Mouse (Mus musculus): ENCODE results near the gene Nup210l. TPM values are rescaled to one million over a fixed set of nuclear protein-coding genes. Genes with fewer than 3 reads are reported as not detected.
"Not testable (repeated sequence)": the region's sequence is repeated elsewhere in the genome, so short reads cannot be mapped to it uniquely, and the experiment has no call there.

Gene Nup210l
- polyA plus RNA-seq, 1 experiment = not detected

DNA sequence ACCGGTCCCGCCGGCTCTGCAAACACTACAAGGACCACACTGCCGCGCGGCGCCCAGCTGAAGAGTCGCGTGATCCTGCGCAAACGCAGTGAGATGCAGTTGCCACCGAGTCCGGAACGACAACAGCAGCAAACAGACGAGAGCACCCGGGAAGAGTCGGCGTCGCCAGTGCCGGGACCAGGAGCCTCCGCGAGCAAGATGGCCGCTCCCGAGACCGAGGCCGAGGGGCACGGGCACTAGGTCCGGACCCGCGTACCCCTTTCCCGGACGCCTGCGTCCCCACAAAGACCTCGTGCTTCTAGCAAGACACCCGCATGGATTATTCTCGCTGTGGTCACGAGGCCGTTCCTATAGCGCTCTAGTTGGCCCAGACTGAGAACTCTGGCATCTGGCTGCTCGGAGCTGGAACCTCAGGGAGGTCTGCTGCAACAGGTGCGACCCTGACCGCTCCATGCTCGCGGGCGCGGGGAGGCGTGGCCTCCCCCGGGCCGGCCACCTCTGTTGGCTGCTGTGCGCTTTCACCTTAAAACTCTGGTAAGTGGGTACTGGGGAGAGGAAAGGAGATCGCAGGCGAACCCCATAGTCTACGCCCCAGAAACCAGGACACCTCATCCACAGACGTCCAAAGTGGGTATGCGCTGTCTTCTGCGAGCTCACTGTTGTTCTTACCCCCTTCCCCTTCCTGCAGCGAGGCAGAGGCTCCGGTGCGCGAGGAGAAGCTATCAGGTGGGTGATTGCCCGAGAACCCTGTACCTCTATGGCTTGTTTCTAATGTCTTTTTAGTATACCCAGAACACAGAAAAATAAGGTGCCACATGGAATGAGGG is 127.8 kb downstream of the Nup210l start, which contains the start of gene Jtb:
Gene Jtb (plus strand): TSS at position 91 of the 827 bp plus-strand sequence.
- Histone ChIP-seq H3K27me3 (replicated peaks) (no peaks in the 10 kb centered on the region), H3K36me3 (replicated peaks; ENCODE audit: low read length) (peaks cover 30% of the 10 kb centered on the region), H3K4me3 (replicated peaks) (peak within 1 kb of the TSS; percentile 96), H3K4me1 (peaks cover 16% of the 10 kb centered on the region; the same call in 1 of the 2 replicates), H3K9me3 (no peaks in the 10 kb centered on the region)
- TF ChIP-seq FLI1 (IDR thresholded peaks at IDR 0.05; ENCODE audit: low read length) (no peak), GATA1 (IDR thresholded peaks at IDR 0.05; ENCODE audit: borderline replicate concordance, low read length) (no peak)

DNA sequence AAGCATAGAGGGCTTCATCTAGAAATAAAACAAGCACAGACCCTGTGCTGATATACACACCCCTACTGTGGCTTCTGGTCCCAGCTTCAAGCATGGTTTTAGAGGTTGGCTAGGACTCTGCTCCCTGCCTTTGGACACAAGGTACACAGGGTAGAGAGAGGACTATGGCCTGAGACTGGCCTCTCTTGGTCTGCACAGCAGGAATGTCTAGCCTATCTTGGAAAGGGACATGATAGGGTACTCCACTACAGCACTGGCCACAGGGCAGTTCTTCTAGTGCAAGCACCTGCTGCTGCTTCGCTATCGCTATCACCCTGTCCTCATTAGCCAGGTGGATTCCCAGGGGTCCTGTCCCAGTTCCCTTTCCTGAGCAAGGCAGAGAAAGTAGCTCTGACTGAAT is 137.3 kb downstream of the Nup210l start:
- H3K4me1 ChIP-seq = peaks cover 34% of the 10 kb centered on the region
- no peak overlapping the region for H3K4me3 ChIP-seq (replicated peaks)
- TF ChIP-seq FLI1 (IDR thresholded peaks at IDR 0.05; ENCODE audit: low read length) (no peak), GATA1 (IDR thresholded peaks at IDR 0.05; ENCODE audit: borderline replicate concordance, low read length) (no peak)

DNA sequence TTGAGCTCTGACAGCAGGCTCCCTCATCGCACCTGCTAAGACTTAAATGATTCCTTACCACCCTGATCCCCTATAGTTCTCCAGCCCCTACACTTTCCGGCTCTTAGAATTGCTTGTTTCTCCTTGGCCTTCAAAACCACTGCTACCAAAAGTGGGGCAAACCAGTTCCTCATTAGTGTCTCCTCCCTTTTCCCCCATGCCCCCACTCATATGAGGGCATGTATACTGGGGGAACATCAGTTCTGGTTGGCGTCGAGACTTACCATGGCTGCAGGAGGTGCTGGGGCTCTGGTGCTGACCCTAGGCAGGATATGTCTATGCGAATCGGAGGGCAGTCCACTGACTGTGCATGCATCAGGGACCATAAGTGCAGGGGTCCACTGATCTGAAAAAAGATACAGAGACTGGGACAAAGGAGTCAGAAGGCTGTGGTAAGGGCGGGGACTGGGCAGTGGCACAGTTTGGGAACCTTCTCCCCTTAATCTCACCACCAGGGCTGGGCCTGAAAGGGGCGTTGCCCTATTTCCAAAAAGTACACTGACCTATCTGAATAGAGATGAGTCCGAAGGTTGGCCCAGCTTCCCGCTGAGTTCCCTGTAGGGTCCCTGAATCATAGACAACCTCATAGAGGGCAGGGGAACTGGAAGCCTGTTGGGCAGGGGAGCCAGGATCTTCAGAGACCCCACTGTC is 137.9 kb downstream of the Nup210l start:
- no peak for TF ChIP-seq GATA1 (IDR thresholded peaks at IDR 0.05; ENCODE audit: borderline replicate concordance, low read length)
- no peak for TF ChIP-seq FLI1 (IDR thresholded peaks at IDR 0.05; ENCODE audit: low read length)
- Histone ChIP-seq H3K9me3 (no peaks in the 10 kb centered on the region), H3K4me1 (peaks cover 39% of the 10 kb centered on the region)

More for the DNA sequence above, 137.3 kb downstream of the Nup210l start:
- H3K9me3 ChIP-seq = no peaks in the 10 kb centered on the region
- H3K36me3 ChIP-seq (replicated peaks; ENCODE audit: low read length) = peaks cover 9% of the 10 kb centered on the region
- peaks cover 3% of the 10 kb centered on the region for H3K27me3 ChIP-seq (replicated peaks)

DNA sequence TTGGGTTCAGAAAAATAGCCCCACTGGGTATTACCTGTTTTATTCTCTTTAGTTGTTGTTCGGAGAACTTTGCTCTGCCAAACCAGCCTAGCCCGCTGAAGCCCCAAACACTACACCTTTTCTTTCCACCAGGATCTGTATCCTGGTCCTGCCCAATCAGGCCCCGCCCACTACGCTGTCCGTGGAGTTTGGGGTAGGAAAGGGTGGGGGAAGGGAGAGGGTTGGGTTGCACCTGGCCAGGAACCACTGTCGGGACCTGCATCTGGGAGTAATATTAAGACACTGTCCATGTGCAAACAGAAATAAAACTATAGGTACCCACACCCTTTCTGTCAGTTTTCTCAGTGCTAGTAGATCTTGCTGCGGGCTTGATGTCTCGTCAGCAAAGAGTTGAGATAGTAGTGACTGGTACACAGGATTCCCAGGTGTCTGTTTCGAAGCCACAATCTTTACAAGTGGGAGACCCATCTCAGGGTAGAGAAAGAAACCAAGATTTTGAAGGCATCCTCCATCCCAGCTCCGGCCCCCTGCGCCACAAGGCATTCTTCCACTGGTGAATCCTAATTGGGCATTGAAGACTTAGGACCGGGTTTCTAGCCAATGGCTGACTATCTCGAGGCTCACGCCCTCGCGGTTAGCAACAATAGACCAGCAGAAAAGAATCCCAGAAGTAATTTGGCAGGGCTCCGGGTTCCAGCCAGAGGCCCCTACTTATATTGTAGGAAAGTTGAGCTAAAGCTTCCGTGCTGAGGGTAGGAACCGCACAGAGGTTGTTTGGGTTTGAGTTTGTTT is 139.2 kb downstream of the Nup210l start, which contains the start of gene Creb3l4:
Gene Creb3l4 (minus strand): TSS at position 529 of the 792 bp plus-strand sequence.
- no peaks in the 10 kb centered on the region for H3K9me3 ChIP-seq
- no peak for TF ChIP-seq FLI1 (IDR thresholded peaks at IDR 0.05; ENCODE audit: low read length)
- TF ChIP-seq GATA1 (IDR thresholded peaks at IDR 0.05; ENCODE audit: borderline replicate concordance, low read length) = no peak
- H3K36me3 ChIP-seq (replicated peaks; ENCODE audit: low read length) = no peaks in the 10 kb centered on the region
- H3K4me3 ChIP-seq (replicated peaks) = no peak within 1 kb of the TSS
- H3K27me3 ChIP-seq (replicated peaks) = peaks cover 3% of the 10 kb centered on the region
- peaks cover 43% of the 10 kb centered on the region for H3K4me1 ChIP-seq

More for the DNA sequence above, 137.9 kb downstream of the Nup210l start:
- H3K4me3 ChIP-seq (replicated peaks) = no peak overlapping the region
- H3K36me3 ChIP-seq (replicated peaks; ENCODE audit: low read length) = peaks cover 5% of the 10 kb centered on the region
- H3K27me3 ChIP-seq (replicated peaks) = peaks cover 3% of the 10 kb centered on the region

DNA sequence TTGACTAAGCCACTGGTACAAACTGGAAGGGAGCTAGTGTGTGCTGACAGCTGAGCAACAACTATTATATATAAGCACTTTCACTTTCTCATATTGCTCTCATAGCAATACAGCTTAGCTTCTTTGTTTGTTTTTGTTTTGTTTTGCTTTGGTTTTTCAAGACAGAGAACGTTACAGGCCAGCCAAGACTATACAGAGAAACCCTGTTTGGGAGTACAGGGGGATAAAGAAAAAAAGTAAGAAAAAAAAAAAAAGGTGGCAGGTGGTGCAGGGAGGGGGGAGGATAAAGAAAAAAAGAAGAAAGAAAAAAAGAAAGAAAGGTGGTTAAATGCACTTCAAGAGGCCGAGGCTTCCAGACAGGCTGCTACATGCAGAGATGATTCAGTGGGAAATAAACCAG is 141.5 kb downstream of the Nup210l start:
- Histone ChIP-seq H3K9me3 (no peaks in the 10 kb centered on the region), H3K36me3 (replicated peaks; ENCODE audit: low read length) (peaks cover 11% of the 10 kb centered on the region), H3K4me3 (replicated peaks) (peak overlapping the region; percentile 33), H3K27me3 (replicated peaks) (no peaks in the 10 kb centered on the region), H3K4me1 (peaks cover 56% of the 10 kb centered on the region)
- TF ChIP-seq GATA1 (IDR thresholded peaks at IDR 0.05; ENCODE audit: borderline replicate concordance, low read length) (no peak), FLI1 (IDR thresholded peaks at IDR 0.05; ENCODE audit: low read length) (no peak)

DNA sequence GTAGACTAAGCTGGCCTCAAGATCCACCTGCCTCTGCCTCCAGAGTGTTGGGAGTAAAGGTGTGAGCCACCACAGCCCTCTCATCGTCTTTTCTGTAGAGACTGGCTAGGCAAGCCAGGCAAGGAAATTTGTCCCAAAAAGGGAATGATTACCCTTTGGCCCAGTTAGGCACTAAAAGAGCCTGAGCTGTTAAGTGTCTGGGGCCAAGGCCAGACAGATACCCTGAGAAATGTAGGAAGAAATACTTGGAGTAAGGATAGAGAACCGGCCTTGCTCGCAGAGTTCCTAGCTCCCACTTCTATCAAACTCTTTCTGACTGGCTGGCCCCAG is 143.7 kb downstream of the Nup210l start:
- H3K36me3 ChIP-seq (replicated peaks; ENCODE audit: low read length) = peaks cover 26% of the 10 kb centered on the region
- peaks cover 57% of the 10 kb centered on the region for H3K4me1 ChIP-seq
- H3K9me3 ChIP-seq = no peaks in the 10 kb centered on the region
- no peak for TF ChIP-seq FLI1 (IDR thresholded peaks at IDR 0.05; ENCODE audit: low read length)
- no peak for TF ChIP-seq GATA1 (IDR thresholded peaks at IDR 0.05; ENCODE audit: borderline replicate concordance, low read length)
- peak overlapping the region; percentile 98 for H3K4me3 ChIP-seq (replicated peaks)
- H3K27me3 ChIP-seq (replicated peaks) = no peaks in the 10 kb centered on the region

DNA sequence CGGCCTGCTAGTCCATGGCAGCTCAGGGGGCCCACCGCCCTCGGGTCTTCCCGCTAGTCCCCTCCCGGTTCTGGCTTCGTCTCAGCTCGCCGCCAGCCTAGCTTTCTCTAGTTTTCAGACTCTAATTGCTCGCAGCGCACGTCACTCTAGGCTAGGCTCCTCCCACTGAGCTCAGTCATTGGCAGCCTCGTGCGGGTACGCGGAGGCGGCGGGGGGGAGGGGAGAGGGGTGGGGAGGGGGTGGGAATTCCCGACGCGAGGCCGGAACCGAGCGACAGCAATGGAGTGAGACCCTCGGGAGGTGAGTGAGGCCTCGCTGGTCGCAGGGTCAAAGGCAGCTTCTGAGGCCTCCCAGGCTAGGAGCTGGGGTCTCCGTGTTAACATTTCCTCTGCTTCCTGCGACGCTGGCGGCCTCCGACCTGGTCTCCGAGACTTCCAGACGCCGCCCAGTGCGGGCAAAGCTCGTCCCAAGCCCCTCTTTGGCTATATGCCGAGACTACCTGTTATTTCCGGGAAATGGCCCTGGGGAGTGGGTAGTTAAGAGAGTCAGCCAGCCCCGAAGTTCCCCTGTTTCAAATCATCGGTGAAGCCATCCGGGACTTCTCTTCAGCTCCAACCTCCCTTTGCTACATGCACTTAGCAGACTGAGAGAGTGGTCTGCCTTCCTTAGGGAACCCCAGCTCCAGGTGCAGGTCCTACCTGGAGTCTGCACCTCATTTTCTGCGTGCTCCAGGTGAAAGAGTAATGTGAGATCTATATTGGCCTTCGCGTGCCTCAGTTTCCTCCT is 144.2 kb downstream of the Nup210l start, which contains the start of gene Slc39a1:
Gene Slc39a1 (plus strand): TSS at position 213 of the 786 bp plus-strand sequence.
- no peak for TF ChIP-seq FLI1 (IDR thresholded peaks at IDR 0.05; ENCODE audit: low read length)
- TF ChIP-seq GATA1 (IDR thresholded peaks at IDR 0.05; ENCODE audit: borderline replicate concordance, low read length) = no peak
- Histone ChIP-seq H3K27me3 (replicated peaks) (no peaks in the 10 kb centered on the region), H3K4me3 (replicated peaks) (peak within 1 kb of the TSS; percentile 98), H3K9me3 (no peaks in the 10 kb centered on the region), H3K4me1 (peaks cover 57% of the 10 kb centered on the region), H3K36me3 (replicated peaks; ENCODE audit: low read length) (peaks cover 26% of the 10 kb centered on the region)

DNA sequence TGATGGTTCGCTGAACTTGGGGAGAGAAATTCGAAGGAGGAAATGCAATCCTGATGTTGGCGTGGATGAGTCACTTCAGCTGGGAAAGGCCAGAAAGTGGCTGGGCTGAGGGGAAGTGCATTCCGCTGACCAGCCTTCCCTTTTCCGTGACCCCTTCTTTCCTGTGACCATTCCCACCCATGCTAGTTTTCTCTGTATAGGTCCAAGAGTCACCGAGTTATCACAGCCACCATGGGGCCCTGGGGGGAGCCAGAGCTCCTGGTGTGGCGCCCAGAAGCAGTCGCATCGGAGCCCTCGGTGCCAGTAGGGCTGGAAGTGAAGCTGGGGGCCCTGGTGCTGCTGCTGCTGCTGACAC is 144.8 kb downstream of the Nup210l start:
- H3K27me3 ChIP-seq (replicated peaks) = no peaks in the 10 kb centered on the region
- TF ChIP-seq FLI1 (IDR thresholded peaks at IDR 0.05; ENCODE audit: low read length) (no peak), GATA1 (IDR thresholded peaks at IDR 0.05; ENCODE audit: borderline replicate concordance, low read length) (no peak)
- H3K4me3 ChIP-seq (replicated peaks) = peak overlapping the region; percentile 98
- H3K36me3 ChIP-seq (replicated peaks; ENCODE audit: low read length) = peaks cover 26% of the 10 kb centered on the region
- peaks cover 53% of the 10 kb centered on the region for H3K4me1 ChIP-seq
- no peaks in the 10 kb centered on the region for H3K9me3 ChIP-seq

DNA sequence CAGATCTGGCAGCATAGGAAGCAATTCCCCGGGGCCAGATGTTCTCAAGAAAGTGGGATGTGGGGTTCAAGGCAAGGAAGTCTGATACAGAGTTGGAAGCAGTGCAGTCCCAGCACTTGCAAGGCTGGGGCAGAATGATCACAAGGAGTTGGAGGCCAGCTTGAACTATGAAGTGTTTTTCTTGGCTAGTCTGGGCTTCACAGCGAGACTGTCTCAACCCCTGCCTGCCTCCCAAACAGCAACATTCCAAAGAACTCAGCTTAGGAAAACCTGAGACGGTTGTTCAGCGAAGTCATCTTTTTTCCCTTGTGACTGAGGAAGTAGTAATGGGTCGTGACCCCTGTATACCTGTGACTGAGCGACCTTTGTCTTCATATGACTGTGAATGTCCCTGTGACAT is 146.9 kb downstream of the Nup210l start:
- peaks cover 27% of the 10 kb centered on the region for H3K36me3 ChIP-seq (replicated peaks; ENCODE audit: low read length)
- H3K27me3 ChIP-seq (replicated peaks) = no peaks in the 10 kb centered on the region
- TF ChIP-seq FLI1 (IDR thresholded peaks at IDR 0.05; ENCODE audit: low read length) (no peak), GATA1 (IDR thresholded peaks at IDR 0.05; ENCODE audit: borderline replicate concordance, low read length) (no peak)
- H3K4me1 ChIP-seq = peaks cover 49% of the 10 kb centered on the region
- no peak overlapping the region for H3K4me3 ChIP-seq (replicated peaks)
- no peaks in the 10 kb centered on the region for H3K9me3 ChIP-seq

DNA sequence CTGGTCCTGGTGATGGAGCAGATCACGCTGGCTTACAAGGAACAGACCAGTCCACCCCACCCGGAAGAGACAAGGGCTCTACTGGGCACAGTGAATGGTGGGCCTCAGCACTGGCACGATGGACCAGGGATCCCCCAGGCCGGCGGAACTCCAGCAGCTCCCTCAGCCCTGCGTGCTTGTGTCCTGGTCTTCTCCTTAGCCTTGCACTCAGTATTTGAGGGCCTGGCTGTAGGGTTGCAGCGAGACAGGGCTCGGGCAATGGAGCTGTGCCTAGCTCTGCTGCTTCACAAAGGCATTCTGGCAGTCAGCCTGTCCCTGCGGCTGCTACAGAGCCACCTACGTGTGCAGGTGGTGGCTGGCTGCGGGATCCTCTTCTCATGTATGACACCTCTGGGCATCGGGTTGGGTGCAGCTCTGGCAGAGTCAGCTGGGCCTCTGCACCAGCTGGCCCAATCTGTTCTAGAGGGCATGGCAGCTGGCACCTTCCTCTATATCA is 147.8 kb downstream of the Nup210l start:
- peaks cover 51% of the 10 kb centered on the region for H3K4me1 ChIP-seq
- not testable (repeated sequence) for H3K27me3 ChIP-seq (replicated peaks); H3K4me3 ChIP-seq (replicated peaks)

DNA sequence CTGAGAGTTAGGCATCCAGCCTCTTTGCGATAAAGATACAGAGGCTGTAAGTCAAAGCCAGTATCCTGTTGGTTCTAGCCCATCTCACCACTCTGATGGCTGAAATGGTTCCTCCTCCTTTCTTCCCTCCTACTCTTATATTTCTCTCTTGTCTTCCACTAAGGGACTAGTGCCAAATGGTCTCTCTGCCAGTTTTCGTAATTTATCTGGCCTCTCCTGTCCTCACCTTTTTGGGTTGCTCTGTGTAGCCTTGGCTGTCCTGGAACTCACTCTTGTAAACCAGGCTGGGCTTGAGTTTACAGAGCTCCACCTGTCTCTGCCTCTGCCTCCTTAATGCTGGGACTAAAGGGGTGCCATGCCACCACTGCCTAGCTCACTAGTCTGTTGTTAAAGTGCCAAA is 148.7 kb downstream of the Nup210l start:
- Histone ChIP-seq H3K4me1 (peaks cover 55% of the 10 kb centered on the region), H3K36me3 (replicated peaks; ENCODE audit: low read length) (peaks cover 46% of the 10 kb centered on the region)
- not testable (repeated sequence) for H3K9me3 ChIP-seq; H3K27me3 ChIP-seq (replicated peaks); H3K4me3 ChIP-seq (replicated peaks)

More for the DNA sequence above, 147.8 kb downstream of the Nup210l start:
- peaks cover 37% of the 10 kb centered on the region for H3K36me3 ChIP-seq (replicated peaks; ENCODE audit: low read length)
- H3K9me3 ChIP-seq = not testable (repeated sequence)

DNA sequence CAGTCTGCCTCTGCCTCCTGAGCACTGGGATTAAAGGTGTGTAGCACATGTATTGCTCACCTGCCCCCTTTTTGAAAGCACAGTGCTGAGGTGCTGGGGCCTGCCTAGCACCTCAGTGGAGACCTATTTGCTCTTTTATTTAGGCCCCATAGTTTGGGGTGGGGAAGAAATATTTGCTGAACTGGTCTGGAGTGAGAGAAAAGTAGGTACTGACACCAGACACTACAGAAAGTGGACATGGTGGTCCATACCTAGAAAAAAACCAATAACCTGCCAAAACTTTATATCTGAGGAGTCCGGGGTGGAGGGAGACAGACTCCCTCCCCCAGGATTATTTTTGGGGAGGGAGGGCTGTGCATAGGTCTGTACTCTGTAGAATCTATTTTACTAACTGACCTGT is 149.2 kb downstream of the Nup210l start:
- H3K4me3 ChIP-seq (replicated peaks); H3K9me3 ChIP-seq; H3K27me3 ChIP-seq (replicated peaks): not testable (repeated sequence)
- H3K36me3 ChIP-seq (replicated peaks; ENCODE audit: low read length) = peaks cover 51% of the 10 kb centered on the region
- H3K4me1 ChIP-seq = peaks cover 55% of the 10 kb centered on the region
